ENCODE assay signal across 28 mouse cellular contexts in the genomic region with DNA sequence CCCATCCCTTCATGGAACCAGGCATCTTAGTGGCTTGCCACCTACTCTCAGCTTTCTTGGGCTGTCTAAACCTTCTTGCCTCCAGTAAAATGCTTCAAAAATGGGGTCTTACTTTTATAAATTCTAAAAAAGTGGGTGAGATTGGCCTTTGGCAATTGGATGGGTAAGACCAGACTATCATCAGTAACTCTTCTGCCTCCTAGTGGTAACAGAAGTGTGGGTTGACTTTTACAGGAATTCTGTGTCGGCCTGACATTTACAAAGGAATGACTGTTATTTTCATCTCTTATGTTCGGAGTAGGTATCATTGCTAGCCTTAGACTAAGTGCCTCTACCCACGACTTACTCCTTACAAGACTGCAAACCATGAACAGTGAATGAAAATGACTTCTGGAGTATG.
DNase-seq lines count a peak whose midpoint lies in the region; TF ChIP-seq lines count a peak whose summit lies in the region.
"Had no signal": no experiment of that assay in that cellular context is flagged by ENCODE, and none has a peak within 500 bp of the region (broad histone marks: within the 10 kb centered on the region; RNA-seq: fewer than 3 reads in every experiment).

No protein-coding gene starts in this region.

- dilution Hi-C loops in CH12.LX (cut with MboI; ENCODE audit: extremely low pct_ligation_motif_present, extremely low pct_unique_long_range_greater_than_20kb, low sequenced_read_pairs) = no loop called here

- TF ChIP-seq RAD21 in CH12.LX (IDR thresholded peaks at IDR 0.05; ENCODE audit: low read depth, low read length) = peak; percentile 36

- in situ Hi-C loops in CH12.LX (cut with MboI; ENCODE audit: low pct_ligation_motif_present, low pct_unique_long_range_greater_than_20kb, low sequenced_read_pairs) = loop anchor here (25.0 kb wide), 1 partner anchor 232 kb away; a partner anchor contains a TSS

- no peak overlapping the region for H3K27ac ChIP-seq in heart, adult 2 months
- no peak overlapping the region for H3K27ac ChIP-seq in layer of hippocampus, adult 2 months
- no peak overlapping the region for H3K27ac ChIP-seq in CH12.LX (ENCODE audit: insufficient read depth, low read depth)
- H3K27ac ChIP-seq in embryonic facial prominence, embryonic 10.5 days (replicated peaks) = no peak overlapping the region
- H3K27ac ChIP-seq: embryonic facial prominence, embryonic 15.5 days; hindbrain, embryonic 13.5 days; kidney, embryonic 15.5 days; limb, embryonic 13.5 days; liver, embryonic 12.5 days; midbrain, embryonic 15.5 days; neural tube, embryonic 12.5 days had no signal

- DNase-seq in heart, adult 2 months = no peak
- no peak for DNase-seq in heart, adult 9 months (ENCODE audit: low spot score in 2 of 2)
- no peak for DNase-seq in layer of hippocampus, adult 2 months (ENCODE audit: low spot score in 2 of 2)
- no peak for DNase-seq in layer of hippocampus, adult 9-10 months (ENCODE audit: low spot score)
- DNase-seq in CH12.LX (ENCODE audit: extremely low read depth) = no peak
- DNase-seq in ZHBTc4 (ENCODE audit: low read depth, low spot score) = peak; percentile 6
- no peak for DNase-seq in embryonic facial prominence, embryonic 10.5 days (ENCODE audit: low spot score)
- DNase-seq in right cerebral cortex, postnatal 36 days (ENCODE audit: low spot score in 2 of 2) = no peak
- DNase-seq: adrenal gland, adult 8-10 months; B cell, adult 2 months; cerebellum, adult 2 months; cerebellum, postnatal 25 days; gastrocnemius, postnatal 14 days; heart, adult 11 months; heart, postnatal 36 days; layer of hippocampus, postnatal 36 days; lung, adult 18-20 months; lung, postnatal 4 days; right cerebral cortex, postnatal 14 days; spleen, adult 18-20 months; thymus, postnatal 14 days had no signal

- no peak for TF ChIP-seq EP300 in heart, adult 2 months (IDR thresholded peaks at IDR 0.05; ENCODE audit: insufficient read depth, low read depth, low read length)
- no peak for TF ChIP-seq EP300 in CH12.LX (IDR thresholded peaks at IDR 0.05; ENCODE audit: low read length)

- H3K9ac ChIP-seq in heart, adult 2 months (ENCODE audit: low read depth, low read length) = no peak overlapping the region
- H3K9ac ChIP-seq in CH12.LX (ENCODE audit: insufficient read depth, low read depth) = no peak overlapping the region
- H3K9ac ChIP-seq: embryonic facial prominence, embryonic 15.5 days; hindbrain, embryonic 13.5 days; kidney, embryonic 15.5 days; limb, embryonic 13.5 days; liver, embryonic 12.5 days; midbrain, embryonic 15.5 days; neural tube, embryonic 12.5 days had no signal

- no peaks in the 10 kb centered on the region for H3K27me3 ChIP-seq in heart, adult 2 months (ENCODE audit: control insufficient read depth, insufficient read depth, low read length)
- no peaks in the 10 kb centered on the region for H3K27me3 ChIP-seq in CH12.LX (replicated peaks)
- H3K27me3 ChIP-seq in embryonic facial prominence, embryonic 10.5 days (replicated peaks; ENCODE audit: low read depth, poor library complexity, severe bottlenecking) = peaks cover 35% of the 10 kb centered on the region
- H3K27me3 ChIP-seq: embryonic facial prominence, embryonic 15.5 days; liver, embryonic 12.5 days; midbrain, embryonic 15.5 days; neural tube, embryonic 12.5 days had no signal

- no peaks in the 10 kb centered on the region for H3K9me3 ChIP-seq in CH12.LX (replicated peaks; ENCODE audit: low read length)
- H3K9me3 ChIP-seq in embryonic facial prominence, embryonic 10.5 days = no peaks in the 10 kb centered on the region
- H3K9me3 ChIP-seq: embryonic facial prominence, embryonic 15.5 days; hindbrain, embryonic 13.5 days; kidney, embryonic 15.5 days; limb, embryonic 13.5 days; liver, embryonic 12.5 days; midbrain, embryonic 15.5 days; neural tube, embryonic 12.5 days had no signal

- intact Hi-C loops in heart, adult 2 months (cut with DNase I) = no loop called here

- no peaks in the 10 kb centered on the region for H3K36me3 ChIP-seq in heart, adult 2 months (ENCODE audit: control insufficient read depth, insufficient read depth, low read length)
- H3K36me3 ChIP-seq in CH12.LX (replicated peaks in 1 of 2; ENCODE audit: control insufficient read depth in 1 of 2, insufficient read depth in 1 of 2, low read length in 1 of 2) = no peaks in the 10 kb centered on the region
- no peaks in the 10 kb centered on the region for H3K36me3 ChIP-seq in embryonic facial prominence, embryonic 10.5 days (replicated peaks)
- H3K36me3 ChIP-seq: embryonic facial prominence, embryonic 15.5 days; hindbrain, embryonic 13.5 days; kidney, embryonic 15.5 days; limb, embryonic 13.5 days; liver, embryonic 12.5 days; midbrain, embryonic 15.5 days; neural tube, embryonic 12.5 days had no signal

- no peaks in the 10 kb centered on the region for H3K4me1 ChIP-seq in heart, adult 2 months (ENCODE audit: control insufficient read depth, insufficient read depth, low read length)
- H3K4me1 ChIP-seq in CH12.LX (ENCODE audit: control insufficient read depth in 1 of 2, insufficient read depth in 2 of 2) = no peaks in the 10 kb centered on the region
- H3K4me1 ChIP-seq in embryonic facial prominence, embryonic 10.5 days = no peaks in the 10 kb centered on the region
- H3K4me1 ChIP-seq: embryonic facial prominence, embryonic 15.5 days; hindbrain, embryonic 13.5 days; kidney, embryonic 15.5 days; limb, embryonic 13.5 days; liver, embryonic 12.5 days; midbrain, embryonic 15.5 days; neural tube, embryonic 12.5 days had no signal

- WGBS in heart, adult 2 months = 44% methylated on average over 3 of the region's 3 CpGs
- WGBS in embryonic facial prominence, embryonic 10.5 days = 64% methylated on average over 3 of the region's 3 CpGs

- peak; percentile 34 for TF ChIP-seq CTCF in heart, adult 2 months (IDR thresholded peaks at IDR 0.05)
- peak; percentile 48 for TF ChIP-seq CTCF in layer of hippocampus, adult 2 months (conservative IDR thresholded peaks at IDR 0.05)
- TF ChIP-seq CTCF in CH12.LX (conservative IDR thresholded peaks at IDR 0.05 in 1 of 2, IDR thresholded peaks at IDR 0.05 in 1 of 2; ENCODE audit: low read depth in 2 of 2, low read length in 2 of 2) = peak in 1 of 2 experiments; percentile 56; a peak in 2 of 4 replicates

- TF ChIP-seq POLR2A in heart, adult 2 months (IDR thresholded peaks at IDR 0.05; ENCODE audit: insufficient read depth, low read depth, low read length) = no peak
- TF ChIP-seq POLR2A in CH12.LX (IDR thresholded peaks at IDR 0.05; ENCODE audit: low read depth, low read length) = no peak

- no peak overlapping the region for H3K4me2 ChIP-seq in CH12.LX (ENCODE audit: insufficient read depth, low read depth, poor library complexity, severe bottlenecking)
- H3K4me2 ChIP-seq: embryonic facial prominence, embryonic 15.5 days; hindbrain, embryonic 13.5 days; kidney, embryonic 15.5 days; limb, embryonic 13.5 days; liver, embryonic 12.5 days; midbrain, embryonic 15.5 days; neural tube, embryonic 12.5 days had no signal

- H3K79me2 ChIP-seq in heart, adult 2 months (replicated peaks; ENCODE audit: control insufficient read depth, insufficient read depth, low read length) = no peaks in the 10 kb centered on the region
- H3K79me2 ChIP-seq in CH12.LX (replicated peaks; ENCODE audit: control insufficient read depth, extremely low read depth, insufficient read depth, poor library complexity, severe bottlenecking) = no peaks in the 10 kb centered on the region

- no peak overlapping the region for H3K4me3 ChIP-seq in heart, adult 2 months
- H3K4me3 ChIP-seq in layer of hippocampus, adult 2 months = no peak overlapping the region
- no peak overlapping the region for H3K4me3 ChIP-seq in CH12.LX (replicated peaks in 1 of 3; ENCODE audit: low read depth in 2 of 3, low read length in 2 of 3, poor library complexity in 1 of 3)
- H3K4me3 ChIP-seq in embryonic facial prominence, embryonic 10.5 days = no peak overlapping the region
- H3K4me3 ChIP-seq: embryonic facial prominence, embryonic 15.5 days; hindbrain, embryonic 13.5 days; kidney, embryonic 15.5 days; limb, embryonic 13.5 days; liver, embryonic 12.5 days; midbrain, embryonic 15.5 days; neural tube, embryonic 12.5 days had no signal

TF ChIP-seq in CH12.LX, 34 proteins besides CTCF, POLR2A, EP300 and RAD21:
- TF ChIP-seq GABPA (IDR thresholded peaks at IDR 0.05; ENCODE audit: insufficient replicate concordance, low read depth, low read length) (no peak), ZC3H11A (IDR thresholded peaks at IDR 0.05; ENCODE audit: low read depth, low read length) (no peak), SMC3 (IDR thresholded peaks at IDR 0.05; ENCODE audit: low read depth, low read length) (peak; percentile 47), CHD1 (IDR thresholded peaks at IDR 0.05; ENCODE audit: low read depth, low read length) (no peak)
